Mouse (Mus musculus) c-Kit-positive CD71-negative TER-119-negative erythroid progenitor cells, embryonic 14.5 days (primary cell): ENCODE measurements at regions not wholly inside any gene's neighbourhood (a gene's known extent, or its start where the extent isn't known, plus 50 kb on each side); places are given as distances from the start of the nearest gene placed in this dataset.

Experiments used
- DNase-seq: peaks from one replicate; pipeline ENCODE4 v3.0.0-alpha.2; 2013; ENCODE audit warnings: low read depth

DNA sequence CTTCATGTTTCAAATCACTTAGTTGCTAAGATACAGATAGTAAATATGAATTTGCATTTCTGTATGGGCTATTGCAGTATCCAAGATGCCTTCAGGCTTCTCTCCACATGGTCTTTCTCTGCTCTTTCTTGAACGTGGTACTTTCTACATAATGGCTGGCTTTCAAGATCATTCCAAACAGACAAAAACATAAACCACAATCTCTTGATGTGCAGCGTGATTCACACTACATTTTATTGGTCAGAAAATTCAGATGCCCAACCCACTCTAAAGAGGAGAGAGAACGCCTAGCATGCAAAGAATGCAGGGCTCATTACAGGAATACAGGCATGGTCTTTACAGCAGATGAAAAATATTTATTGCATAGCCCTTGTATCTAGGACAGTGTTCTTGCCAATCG, 235.2 kb downstream of the Papss1 start:
- no peak for DNase-seq

DNA sequence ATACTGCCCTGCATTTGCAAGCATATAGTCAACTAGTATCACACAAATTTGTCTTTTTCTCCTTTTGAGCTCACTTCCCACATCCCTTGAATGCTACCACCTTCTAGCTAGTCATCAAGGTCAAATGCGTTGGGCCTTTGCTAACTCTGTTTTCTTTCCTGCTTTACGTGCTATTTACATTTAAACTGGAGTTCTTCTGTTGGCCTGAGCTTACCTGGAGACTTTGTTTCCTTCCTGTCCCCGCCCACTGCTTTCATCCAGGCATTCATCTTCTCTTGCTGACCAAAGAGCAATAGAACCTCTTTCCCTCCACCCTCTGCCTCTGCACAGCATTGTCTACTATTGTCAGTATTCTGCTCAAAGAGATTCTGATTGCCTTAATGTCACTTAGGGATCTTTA, 237.0 kb downstream of the Papss1 start:
- DNase-seq: no peak

DNA sequence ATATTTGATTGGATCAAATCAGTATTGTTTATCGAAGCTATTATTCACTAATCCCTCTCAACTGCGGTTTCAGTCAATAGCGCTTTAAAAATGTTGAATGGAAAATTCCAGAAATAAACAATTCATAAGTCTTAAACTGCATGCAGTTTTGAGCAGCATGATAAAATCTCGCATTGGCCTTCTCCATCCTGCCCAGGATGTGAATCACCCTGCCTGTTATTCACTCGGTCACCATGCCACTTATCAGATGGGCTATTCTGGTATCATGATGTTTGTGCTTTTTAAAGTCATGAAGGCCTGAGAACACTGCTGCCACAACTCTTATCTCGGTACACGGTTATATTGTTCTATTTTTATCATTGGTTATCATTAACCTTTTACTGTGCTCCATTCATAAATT, 238.3 kb downstream of the Papss1 start:
- no peak for DNase-seq

DNA sequence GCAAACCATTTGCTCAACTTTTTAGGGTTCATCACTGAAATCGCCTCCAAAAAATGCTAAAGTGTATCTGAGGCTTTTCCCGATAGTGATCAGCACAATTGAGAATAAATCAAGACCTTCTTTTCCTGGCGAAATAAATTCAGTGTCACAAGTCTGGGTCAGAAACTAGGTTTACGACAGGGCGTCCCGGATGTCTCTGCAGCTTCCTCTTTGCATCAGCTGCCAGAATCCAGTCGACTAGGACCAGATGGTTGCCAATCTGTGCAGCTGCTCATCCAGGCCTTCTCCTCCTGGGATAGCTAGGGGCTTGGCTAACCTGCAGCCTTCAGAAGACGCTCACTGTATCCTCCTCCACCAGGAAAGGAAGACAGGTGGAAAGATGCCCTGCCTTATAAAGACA, 243.6 kb downstream of the Papss1 start:
- no peak for DNase-seq

DNA sequence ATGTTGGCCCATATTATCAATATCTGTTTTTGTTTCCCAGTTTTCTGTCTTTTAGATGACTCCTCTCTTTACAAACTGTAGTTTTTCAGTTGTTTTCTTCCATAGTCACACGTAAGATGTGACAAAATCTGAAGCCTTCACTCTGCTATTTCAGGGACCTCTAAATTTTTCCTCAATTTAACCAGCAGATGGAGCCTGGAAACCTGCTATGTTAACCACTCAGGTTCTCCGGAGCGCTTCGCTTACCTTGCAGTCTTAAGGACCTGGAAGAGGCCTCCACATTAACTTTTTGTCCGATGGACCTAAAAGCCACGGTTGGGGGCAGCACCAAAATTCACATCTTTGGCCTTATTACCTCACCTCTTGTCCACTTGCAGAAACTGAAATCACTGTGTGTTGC, 248.4 kb downstream of the Papss1 start:
- DNase-seq: no peak

DNA sequence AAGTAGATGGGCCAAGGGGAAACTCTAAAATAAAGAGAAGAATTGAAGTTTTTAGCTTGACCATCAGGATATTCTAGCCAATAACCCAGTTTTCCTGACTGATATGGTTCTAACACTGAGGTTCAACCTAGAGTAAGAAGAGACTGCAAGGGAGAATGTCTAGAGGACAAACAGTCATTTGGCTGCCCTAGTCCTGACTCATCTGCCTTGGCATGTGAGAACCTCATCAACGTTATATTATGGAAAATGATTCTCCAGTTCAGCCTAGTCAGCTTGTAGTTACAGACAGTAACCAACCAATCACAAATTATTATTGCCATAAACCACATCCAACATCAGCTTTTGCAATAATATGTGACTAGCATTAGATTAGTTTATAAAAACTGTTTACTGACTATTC, 254.2 kb downstream of the Papss1 start:
- no peak for DNase-seq

DNA sequence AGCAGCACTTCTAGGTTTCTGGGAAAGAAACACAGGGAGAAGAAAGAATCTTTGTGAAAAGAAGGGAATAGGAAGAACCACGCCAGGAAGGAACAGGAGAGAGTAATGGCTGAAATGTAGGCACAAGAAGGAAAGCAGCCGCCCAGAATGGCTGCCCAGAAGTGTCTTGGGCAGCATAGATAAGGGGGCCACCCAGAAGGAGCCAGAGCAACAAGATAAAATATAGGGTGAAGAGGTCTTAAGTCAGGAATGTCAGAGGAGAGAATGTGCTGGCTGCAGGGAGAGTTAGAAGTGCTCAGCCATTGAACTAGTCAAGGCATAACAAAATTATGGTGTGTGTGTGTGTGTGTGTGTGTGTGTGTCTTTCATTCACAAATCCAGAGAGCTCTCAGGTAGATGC, 227.7 kb upstream of the Dkk2 start:
- DNase-seq: no peak

DNA sequence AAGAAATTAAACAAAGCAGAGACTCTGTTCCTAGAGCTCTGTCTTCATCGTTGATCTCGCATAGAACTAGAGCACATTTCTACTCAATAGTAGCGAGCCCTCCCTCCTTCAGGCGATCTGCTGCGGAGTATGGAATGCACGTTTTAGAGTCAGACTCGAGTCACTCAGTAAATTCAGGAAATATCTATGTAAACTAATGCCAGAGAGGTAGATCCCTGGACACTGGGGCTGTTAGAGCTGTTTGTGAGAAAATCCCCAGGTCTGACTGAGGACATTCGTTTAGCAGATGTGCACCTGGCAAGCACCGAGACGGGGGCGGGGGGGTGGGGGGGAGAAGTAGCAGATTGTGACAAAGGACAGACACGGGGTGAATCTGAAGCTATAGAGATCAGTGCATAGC, 226.0 kb upstream of the Dkk2 start:
- DNase-seq: no peak

DNA sequence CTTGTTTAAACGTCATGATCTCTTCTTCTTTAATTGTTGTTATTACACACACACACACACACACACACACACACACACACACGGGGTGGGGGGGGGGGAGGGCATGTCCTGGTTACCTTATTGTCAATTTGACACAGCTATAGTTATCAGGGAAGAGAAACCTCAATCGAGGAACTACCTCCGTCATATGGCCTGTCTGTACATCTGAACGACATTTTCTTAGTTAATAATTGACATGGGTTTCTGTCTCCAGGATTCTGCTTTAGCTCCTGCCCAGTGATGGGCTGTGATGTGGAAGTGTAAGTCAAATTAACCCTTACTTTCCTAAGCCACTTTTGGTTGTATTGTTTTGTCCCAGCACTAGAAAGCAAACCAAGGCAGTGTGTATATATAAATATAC, 220.0 kb upstream of the Dkk2 start:
- DNase-seq: no peak

DNA sequence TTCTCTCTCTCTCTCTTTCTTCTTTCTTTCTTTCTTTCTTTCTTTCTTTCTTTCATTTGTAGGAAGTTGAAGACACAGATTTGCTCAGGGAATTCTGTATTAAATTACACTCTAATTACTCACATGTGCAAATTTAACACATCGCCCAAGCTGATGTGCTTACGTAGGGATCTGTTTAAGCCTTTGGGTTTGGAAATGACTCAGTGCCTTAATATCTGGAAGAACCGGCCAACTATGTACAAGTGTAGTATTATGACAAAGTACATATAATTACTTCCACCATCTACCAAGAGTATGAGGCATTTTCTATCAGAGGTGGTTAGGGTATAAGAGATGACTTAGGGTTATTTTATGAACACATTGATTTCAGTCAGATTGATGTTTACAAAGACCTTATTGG, 217.8 kb upstream of the Dkk2 start:
- DNase-seq: no peak

DNA sequence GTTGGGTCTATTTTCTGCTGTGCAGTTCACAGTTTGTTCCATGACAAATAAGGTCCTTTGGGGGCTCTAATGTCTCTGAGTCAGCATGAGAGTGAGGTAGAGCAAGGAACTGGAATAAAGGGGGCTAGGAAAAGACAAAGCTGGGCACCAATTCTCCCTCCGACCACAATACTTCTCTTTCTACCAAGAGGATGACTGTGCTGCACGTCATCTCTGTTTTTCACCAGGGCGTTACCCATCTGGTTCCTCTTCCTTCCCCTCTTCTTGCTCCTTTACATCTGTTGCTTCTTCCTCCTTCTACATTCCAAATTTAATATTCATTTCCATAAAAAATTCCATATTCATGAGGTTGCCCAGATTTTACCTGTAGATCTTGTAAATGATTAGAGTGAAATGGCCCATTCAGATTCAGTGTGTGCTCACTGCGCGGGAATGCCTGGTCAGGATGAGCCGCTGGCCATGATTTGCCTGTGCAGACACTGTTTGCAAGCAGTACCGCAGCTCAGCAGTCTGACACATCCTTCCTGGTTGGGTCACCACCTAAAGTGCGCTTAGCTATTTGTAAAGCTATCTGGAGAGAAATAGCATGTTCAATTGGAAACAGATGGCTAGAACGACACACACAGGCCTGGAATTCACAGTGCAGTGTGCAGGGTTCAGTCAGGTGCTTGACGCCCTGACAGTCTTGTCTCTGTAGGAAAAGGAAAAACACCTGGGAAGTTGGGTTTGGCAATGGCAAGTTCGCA, 216.7 kb upstream of the Dkk2 start:
- no peak for DNase-seq

DNA sequence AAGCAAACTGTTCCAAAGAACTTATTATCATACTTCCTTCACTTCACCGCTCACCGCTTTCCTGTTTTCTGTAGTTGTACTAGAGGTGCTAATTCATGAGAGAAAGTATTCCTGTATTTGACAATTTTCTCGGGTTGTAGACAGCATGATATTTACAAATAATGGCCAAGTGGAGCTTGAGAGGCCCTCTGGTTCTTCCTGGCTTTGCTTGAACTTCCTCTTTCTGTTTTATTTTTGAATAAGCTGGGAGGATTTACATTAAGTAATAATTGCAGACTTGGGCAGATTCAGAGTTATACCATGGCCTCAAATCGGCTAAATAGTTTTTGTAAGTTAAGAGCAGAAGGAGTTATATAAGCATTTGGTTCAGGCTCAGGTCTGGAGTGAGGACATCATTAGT, 215.8 kb upstream of the Dkk2 start:
- DNase-seq: no peak

DNA sequence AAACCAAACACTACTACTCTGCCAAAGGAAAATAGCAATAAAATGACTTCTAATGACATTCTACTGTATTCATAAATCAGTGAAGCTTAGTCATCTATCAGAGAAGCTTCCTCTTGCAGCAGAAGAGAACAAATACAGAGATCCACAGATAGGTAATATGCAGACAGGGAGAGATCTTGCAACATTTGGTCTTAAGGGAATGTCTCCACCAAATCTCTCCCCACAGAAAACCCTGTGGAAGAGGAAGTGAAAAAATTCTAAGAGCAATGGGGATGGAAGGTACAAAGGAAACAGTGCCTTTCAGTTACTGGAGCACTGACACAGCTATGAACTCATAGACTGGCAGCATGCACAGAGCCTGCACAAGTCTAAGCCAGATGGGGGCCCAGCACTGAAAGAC, 202.4 kb upstream of the Dkk2 start:
- no peak for DNase-seq

DNA sequence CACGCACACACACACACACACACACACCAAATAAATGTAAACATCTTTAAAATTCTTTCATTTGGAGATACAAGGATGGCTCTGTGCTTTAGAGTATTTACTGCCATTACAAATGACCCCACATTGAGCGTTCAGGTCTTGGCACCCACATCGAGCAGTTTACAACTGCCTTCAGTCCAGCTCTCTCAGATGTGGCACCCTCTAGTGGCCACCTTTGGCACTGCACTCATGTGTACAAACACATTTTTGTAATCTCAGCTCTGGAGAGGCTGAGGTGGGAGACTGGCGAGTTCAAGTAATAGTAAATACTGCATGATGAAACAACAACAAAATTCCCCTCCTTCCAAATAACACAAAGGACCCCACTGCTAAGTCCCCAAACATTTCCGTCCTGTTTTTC, 198.6 kb upstream of the Dkk2 start:
- no peak for DNase-seq

DNA sequence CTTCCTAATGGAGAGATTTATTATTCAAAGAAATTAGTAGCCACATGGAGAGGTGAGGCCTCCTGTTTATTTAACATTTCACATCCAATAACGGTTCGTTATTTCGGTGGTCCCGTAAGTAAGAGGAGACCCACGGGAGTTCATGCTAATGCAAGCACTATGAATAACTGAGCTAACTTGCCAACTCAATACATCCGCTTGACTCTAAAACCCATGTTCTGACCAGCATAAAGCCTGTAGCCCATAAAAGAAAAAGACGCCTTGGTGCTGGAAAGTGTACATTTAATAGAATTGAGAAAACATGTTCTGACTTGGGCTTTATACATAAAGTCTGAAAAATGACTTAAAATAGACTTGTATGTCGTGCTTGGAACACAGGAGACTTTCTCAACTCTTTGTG, 198.1 kb upstream of the Dkk2 start:
- no peak for DNase-seq

DNA sequence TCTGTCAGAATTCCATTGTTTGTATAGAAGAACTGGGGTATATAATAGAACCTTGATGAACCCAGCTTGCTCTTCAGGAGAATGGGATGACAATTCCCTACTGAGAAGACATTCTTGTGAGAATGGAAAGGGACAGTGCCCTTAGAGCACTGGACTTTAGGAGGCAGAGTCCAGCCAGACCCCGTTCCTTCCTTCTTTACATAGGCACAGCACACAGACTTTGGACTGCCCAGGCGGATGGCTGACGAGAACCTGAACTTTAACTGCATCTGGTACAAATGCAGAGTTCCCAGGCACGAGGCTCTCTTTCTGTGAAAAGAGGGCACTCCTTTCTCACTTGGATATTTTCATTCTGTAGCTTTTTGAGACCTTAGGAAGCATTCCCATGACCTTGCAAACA, 197.4 kb upstream of the Dkk2 start:
- no peak for DNase-seq

DNA sequence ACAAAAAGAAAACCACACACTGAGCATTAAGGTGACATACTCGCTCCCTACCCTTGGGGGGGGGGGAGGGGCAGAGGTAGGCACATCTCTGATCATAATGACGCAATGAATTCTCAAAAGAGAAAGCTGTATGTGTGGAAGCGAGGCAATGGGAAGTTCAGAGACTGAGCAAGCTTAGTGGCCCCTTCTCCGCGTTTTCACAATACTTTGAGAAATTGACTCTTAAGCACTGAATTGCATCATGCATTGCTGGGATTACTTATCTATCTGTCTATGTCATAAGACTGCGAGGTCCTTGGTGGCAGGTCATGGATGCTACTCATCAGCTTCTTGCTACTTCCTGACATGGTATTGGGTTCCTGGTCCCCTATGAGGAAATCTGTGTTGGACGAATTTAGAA, 193.2 kb upstream of the Dkk2 start:
- no peak for DNase-seq

DNA sequence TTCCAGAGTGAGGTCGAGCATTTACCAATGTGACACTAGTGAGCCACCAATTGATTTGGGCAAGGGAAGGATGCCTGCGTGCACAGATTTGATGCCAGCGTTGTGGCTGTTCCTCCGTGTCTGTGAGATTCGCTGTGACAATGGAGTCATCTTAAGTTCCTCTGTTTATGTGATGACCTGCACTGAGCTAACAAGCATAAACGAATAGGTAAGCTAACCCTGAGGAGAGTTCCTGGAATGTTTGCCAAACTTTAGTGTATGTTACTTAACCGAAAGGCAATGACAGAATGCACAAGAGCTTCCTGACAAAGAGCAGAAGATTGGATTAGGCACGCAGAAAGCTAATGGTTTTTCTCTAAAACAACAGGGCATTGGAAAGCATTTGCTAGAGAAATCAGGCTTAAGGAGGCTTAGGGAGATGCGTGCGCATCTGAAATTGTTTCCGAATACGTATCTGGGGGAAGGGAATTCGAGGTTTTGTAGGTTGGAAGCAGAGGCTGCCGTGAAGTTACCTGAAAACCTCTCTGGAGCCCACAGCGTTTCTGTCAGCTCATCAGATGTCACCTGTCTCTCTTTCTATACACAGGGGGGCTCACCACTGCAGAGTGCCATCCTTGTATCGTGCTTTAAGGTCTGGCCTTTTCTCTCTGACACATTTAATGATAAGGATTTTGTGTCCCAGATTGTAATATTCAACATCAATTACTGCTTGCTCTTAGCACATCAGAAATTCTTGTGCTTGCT, 191.9 kb upstream of the Dkk2 start:
- no peak for DNase-seq

DNA sequence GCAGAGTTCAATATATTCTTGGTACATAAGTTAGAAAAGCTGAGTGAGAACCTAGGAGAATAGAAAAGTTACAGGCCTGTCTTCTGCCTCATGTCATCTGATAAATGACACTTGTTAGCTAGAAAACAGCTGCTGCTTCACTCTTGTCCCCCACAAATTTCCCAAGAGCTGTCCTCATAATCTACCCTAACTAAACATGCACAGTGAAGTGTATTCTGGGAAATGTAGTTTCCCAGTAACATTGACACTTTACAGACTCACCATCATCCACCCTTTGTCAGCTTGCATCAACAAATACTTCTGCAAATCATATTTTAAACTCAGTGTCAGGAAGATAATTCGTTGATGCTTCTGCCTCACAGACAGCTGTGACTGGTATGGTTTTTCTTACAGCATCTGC, 190.0 kb upstream of the Dkk2 start:
- no peak for DNase-seq

DNA sequence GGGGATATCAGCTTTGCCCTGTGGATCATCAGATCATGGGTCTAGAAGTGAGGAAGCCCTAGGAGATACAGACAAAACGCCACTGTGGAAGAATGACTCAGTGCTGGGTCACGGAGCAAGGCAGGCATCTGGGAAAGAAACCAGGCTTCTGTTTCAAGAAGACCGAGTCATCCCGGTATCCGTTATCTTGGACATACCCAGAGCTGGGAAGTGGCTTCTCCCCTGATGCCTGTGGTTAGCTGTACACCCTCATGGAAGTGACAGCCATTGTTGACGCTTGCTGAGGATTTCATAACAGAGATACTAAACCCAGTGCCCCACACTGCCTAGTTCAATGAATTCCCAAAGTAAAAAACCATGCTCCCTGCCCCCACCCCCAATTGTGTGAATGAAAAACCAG, 171.6 kb upstream of the Dkk2 start:
- DNase-seq: no peak

DNA sequence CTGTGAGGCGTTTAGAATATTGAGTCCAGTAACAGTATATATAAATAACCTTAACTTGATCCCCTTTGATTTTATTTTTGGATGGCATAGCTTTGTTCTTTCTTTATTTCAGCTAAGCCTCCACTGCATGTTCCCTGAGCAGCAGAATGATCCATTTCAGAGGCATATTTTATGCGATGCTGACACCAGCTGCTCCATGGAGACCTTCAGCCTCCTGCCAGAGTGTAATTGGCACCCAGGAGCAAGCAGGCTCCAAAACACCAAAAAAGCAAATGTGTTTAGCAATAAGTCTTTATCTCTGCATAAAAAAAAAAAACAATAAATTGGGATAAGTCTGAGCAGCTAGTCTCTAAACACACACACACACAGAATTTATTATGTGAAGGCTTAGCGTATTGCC, 170.7 kb upstream of the Dkk2 start:
- no peak for DNase-seq

DNA sequence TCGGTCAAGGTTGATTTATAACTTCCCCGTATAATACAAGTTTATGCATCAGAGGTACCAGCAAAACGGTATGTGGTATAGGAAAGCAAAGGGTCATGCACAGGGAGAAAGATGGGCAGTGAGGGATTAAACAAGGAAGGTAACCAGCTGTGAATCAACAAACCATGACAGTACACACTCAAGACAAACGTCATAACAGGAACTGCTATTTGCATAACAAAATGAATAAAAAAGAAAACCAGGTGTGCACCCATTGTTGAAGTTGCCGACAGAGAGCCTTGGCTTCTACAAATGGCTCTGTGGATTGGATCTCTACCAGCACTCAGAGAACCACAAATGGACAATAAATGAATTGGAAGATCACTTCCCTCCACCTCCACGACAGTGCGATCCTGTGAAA, 170.1 kb upstream of the Dkk2 start:
- DNase-seq: no peak

DNA sequence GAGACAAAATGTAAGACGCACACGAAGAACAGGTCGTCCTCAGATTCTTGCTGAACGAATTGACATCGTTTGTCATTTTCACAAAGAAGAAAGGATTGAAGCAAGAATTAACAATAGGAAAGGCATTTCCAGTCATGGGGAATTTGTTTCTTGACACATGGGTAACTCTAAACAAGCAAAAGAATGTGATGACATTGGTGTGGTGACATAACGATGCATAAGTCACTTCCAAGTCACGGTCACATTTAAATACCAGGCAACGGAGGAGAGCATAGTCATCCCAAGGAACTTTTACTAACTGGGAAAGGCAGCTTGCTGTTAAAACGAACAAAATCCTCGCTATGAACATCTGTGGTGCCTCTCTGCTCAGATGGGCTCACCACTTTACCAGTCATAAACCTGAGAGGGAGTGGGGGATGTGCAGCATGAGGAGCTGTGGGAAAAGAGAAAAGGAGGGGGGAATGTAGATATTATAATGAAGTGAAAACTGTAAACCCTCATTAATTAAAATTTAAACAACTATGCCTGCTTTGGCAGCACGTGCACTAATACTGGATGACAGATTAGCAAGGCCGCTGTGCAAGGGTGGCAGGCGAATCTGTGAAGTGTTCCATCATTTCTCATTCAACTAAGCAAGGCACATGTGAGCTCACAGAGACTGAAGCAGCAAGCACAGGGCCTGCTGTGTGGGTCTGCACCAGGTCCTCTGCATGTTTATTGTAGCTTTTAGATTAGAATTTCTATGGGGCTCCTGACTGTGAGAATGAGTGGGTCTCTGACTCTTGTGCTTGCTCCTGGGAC, 167.2 kb upstream of the Dkk2 start:
- no peak for DNase-seq
